Mouse (Mus musculus): ENCODE data around the gene Srek1ip1.

Srek1ip1 gene

DNA sequence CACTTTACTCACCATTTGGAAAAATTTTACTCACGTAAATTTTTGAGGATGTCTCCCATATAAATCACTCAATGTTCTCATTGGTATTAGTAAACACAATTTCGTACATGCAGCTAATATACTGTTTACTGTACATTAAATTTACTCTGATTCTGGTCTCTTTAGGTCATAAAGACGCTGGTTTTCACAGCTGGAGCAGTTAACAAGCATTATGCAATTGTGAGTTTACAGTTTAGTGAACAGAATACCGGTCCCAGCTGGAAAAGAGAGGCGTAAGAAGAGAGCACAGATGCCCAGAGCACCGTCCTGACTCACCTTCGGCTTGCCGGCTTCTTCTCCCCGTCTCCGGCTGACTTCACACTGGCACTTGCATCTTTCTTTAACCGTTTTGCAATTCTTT lies at the start of gene Srek1ip1:
Gene Srek1ip1, plus strand, starts transcription at position 301 of the 400 bp plus-strand sequence.
- DNase-seq: no peak

DNA sequence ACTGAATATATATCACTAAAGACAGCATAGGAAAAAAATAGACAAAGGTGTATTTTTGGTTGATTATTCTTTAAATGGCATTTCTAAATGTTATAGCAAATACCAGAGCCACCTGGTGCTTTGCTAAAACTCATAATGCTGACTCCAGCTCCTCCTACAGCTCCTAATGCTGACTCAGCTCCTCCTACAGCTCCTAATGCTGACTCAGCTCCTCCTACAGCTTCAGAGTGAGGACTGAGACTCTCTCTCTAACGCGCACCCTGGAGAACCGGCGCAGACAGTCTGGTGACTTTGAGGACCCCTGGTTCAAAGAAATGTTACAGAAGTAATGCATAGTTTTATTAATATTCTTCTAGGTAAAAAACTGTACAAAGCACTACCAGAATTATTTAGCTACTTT lies 49.4 kb upstream of the Srek1ip1 start:
- no peak for DNase-seq

DNA sequence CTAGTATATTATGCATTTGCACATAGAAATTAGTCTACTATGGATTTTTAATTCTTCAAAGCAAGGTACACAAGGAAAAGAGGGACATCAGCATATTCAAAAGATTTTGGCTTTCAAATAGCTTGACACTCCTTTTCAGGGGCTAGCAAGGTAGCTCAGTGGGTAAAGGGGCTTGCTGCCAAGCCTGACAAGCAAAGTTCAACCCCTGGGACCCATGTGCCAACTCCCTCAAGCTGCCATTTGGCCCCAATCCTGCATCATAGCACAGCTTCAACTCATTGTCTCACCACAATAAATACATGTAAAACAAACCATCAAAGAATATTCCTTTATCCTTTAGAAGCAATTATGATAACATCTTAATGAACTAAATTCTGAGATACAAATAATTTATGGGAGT lies 45.3 kb upstream of the Srek1ip1 start:
- DNase-seq: no peak

DNA sequence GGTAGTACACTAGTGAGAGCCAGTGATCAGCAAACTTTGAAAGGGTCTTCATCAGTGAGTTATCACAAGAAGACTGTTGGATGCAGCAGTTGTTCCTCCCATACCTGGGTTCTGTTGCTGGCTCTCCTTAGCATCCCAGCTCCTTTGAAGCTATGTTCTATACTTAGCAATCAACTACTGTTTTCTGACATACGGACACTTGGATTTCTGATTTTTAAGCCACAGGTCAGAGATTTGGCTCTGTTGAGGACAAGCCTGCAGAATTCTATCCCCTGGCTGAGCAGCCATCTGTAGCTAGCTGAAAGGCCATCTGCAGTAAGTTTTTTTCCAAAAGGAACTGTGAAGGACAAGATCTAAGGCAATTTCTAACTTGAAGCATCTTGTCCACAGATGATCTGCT lies 32.9 kb upstream of the Srek1ip1 start:
- no peak for DNase-seq

DNA sequence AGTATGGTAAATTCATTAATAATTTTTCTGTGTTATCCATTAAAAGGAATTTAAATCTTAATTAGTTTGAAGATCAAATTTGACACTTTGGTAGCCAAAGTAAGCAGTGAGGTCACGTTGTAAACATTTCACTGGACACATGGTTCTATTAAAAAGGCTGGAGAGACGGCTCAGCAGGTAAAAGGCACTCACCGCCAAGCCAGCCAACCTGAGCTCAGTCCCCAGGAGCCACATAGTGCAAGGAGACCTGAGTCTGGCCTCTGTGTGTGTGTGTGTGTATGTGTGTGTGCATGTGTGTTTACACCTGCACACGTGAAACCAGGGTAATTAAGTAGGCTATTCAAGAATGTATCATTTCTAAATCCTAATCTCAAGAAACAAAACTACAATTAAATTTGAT lies 29.9 kb upstream of the Srek1ip1 start:
- DNase-seq: no peak

DNA sequence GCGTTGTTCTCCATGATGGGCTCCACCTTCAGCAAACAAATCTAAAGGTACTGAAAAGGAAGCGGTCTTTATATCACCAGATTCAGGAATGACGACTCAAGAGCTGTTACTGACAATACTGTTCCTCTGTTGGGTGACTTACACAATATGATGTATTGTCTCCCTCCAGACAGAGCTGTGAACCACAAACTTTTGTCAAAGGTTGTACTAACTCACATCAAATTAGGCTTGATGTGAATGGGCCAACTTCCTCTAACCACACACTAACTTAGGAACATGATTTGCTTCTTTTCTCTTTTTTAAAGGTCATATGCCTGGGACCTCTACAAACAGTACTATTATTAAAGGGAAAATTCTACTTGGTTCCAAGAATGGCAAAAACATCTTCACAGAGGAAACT lies 29.1 kb upstream of the Srek1ip1 start:
- DNase-seq: no peak

DNA sequence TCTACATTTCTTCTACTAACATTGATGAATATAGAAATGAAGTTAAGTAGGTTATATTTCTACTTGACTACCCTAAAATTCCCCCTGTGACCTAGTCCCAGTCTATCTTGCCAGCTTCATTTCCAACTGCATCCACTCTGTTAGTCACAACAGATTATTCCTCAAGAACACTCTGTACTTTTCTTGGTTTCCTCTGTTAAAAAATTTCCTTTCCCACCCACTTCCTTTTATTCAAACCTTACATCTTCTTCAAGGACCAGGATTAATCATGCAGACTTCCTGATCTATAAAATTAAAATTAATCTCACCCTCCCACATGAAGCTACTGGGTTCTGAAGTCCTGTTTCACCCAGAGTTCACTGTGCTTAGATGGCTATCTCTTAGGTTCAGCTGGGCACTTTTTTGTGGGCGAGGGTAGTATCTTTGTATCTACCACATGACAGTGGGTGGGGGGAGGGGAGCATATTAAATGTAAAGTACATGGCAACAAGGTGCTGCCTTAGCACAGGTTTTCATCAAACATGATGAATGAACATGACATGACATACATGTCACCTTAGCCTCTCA lies 13.1 kb upstream of the Srek1ip1 start:
- DNase-seq: no peak

DNA sequence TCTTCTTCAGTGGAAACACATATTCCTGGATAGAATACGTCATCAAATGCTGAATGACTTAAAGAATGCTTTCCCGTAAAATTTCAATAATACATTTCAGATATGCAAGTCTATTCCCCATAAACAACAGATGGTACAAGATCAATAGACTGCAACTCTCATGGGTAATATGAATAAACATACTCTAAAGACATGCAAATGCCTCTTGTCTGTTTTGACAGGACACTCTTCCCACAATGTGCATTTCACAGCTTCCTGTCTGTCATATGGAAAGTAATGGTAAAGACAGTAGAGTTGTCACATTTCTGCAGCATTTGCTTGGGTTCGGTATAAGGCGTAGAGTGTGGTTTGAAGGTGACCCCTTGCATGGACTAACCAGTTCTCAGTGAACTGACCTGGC lies 5.0 kb upstream of the Srek1ip1 start:
- no peak for DNase-seq

DNA sequence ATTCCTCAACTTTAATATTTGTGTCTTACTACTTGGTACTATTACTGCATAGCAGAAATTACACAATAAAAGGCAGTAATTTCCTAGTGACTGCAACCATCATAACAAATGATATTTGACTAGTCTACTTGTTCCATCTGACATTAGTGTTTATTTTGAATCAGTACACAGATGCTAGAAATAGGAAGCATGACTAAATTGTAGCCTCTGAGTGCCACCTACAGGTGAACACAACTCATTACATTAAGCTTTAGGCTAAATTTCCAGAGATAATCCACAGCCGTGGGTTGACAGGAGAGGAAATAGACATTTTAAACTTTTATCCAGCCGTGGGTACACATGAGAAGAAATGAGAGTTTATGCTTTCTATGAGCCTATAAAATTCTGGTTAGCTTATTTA lies 2.6 kb upstream of the Srek1ip1 start:
- DNase-seq: peak; percentile 49

DNA sequence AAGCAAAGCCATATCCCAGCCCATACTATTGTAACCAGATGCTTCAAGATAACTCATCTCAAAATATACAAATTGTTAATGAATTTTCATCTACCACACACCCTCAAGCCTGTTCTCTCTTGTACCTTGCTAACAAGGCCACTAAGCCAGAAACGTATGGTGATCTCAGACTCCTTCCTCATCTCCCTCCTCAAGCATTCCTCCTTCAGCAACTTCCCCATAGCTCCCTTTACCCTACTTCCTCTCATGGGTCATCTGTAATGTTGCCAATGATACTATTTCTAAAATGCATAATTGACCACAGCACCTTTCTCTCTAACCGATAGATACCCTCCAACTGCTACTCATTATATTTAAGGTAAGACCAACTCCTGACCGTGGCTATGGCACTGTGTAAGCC lies 2.1 kb downstream of the Srek1ip1 start:
- DNase-seq: no peak

DNA sequence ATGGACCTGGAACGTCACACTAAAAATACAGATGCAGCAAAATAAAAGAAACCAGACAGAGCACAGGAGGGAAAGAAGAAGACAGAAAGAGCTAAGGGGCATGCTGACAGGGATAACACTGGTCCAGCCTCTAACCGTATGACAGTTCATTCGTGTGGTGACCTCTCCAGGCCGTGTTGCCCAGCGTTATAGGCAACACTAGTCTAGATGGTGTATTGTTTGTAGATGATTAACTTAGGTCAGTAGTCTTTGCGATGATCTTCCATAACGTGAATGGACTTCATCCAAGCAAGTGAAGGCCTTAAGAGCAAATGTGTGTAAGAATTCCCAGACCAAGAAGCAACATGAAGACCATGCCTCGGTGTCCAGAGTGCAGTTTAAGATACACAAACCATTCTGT lies 6.8 kb downstream of the Srek1ip1 start:
- no peak for DNase-seq

DNA sequence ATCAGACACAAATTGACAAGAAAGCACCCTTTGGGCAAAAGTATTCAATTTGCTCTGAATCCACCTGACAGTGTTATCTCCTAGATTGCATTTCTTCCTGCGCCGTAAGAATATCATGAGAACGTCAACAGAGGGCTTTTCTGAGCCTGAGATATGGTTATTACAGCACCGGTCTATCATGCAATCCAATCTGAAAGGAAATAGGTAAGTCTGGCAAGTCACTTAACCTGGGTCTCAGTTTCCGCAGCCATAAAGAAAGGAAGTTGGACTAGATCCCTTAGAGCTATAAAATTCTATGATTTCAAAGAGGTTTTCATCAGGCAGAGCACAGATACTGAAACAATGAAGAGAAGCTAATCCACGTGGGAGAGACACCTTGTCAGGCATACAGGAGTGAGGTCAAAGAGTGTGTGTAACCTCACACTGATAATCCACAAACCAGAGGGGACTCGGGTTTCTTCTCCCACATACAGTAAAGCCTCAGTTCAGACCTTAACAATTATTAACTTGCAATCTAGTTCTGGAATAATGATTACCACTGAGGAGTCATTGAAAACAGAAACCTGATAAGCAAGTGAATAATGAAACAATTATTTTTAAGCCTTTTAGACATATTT lies 7.4 kb downstream of the Srek1ip1 start:
- no peak for DNase-seq

DNA sequence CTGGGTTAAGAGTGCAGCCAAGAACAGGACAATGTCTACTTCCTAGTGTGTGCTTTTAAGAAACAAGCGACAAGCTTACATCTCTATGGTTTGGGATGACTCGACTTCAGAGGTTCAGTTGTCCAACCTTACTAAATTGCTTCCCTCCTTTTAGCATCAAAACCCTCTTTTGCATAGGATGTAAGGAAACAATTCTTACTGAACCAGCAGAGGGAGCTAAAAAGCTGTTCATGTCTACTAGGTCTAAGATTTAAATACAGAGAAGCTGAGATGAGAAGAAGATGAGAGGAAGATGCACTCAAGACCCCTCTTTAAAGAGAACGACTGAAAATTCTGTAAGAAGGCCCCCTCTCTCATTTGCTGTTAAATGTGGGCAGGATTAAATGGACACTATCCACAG lies 13.4 kb downstream of the Srek1ip1 start:
- peak; percentile 23 for DNase-seq

DNA sequence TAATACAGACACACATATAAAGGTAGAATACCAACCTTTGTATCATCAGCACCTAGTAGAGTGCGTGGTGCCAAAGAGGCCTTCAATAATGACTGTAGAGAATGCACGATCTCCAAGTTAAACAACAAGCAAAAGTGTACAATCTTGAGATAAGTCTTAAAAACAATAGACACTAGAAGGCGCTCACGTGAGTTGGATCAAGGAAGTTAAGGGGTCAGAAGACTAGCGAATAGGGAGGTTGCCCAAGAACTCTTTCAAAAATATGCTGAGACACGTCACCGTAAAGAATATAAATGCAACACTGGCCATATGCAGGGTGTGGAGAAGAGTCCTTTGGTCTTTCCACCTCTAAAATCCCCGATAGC lies 24.0 kb downstream of the Srek1ip1 start:
- no peak for DNase-seq

DNA sequence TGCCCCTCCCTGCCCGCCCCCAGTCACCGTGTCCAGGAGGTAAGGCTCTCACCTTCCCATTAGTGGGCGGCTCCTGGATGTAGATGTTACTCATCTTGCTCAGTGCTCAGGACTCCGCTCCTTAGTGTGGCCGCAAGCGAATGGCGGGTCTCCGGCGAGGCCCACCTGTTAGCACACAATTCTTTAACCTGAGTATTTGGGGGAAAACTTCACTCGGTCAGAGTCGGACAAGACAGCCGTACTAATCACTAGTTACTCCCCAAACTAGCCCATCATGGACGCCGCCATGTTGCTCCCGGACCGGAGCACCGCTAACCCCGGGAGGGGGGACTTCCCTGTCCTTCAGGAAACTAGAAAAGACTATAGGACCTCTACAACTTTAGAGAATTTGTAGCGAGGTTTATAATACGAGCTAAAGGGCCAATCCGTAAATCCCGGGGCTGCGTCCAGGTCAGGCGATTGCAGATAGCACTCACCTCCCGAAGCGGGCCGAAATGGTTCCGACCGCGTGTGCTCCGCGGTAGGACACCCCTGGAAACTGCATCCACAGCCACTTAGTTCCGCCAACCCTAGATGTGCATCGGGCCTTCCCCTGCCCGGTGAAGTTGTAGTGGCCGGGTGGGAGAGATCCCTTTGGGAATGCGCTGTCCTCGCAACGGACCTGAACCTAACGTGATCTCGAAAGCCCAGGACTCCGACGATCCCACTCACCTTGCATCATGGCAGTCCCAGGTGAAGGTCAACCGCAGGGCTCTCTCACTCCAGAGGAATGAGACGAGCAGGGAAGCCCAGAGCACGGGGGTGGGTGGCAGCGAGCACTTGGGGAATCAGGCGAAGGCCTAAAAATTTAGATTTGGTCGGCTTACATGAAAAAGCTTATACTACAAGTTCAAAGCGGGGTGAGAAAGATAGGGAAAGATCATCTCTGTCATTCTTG lies 24.6 kb downstream of the Srek1ip1 start, which contains the start of gene Cwc27:
Gene Cwc27, minus strand, starts transcription at position 508 of the 937 bp plus-strand sequence.
- peak; percentile 84 for DNase-seq

DNA sequence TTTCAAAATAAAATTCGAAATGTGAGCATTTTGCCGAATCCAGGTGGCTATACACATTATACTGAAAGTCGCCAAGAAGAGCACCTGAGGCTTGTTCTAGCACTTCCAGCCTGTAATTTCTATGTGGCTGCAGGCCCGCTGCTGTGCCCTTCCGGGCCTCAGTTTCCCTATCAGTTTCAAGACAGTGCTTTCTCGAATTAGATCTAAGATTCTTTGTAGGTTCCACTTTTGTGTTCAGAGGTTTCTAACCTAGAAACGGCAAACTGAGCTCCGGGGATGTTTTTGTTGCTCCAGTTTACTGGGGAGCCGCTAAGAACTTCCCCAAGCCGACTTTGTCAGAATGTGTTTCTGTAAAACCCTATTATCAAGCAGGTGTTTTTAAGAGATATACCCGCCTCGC lies 25.4 kb downstream of the Srek1ip1 start:
- DNase-seq: no peak

DNA sequence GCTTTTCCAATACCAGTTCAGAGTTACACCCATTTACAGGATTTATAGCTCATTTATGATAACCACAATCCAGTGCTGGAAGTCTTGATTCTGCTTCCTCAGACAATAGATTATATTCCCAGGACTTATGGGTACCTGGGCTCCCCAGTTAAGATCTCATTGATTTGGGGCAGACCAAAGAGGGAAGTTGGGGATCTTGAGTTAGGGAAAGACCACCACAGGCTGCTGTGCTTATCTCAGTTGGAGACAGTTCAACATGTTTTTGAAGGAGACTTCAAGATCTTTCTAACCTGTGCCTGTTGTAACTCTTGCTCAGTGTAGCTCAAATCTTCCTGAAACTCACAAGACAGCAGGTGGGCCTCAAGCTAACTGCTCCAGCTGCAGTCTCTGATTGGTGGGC lies 28.9 kb downstream of the Srek1ip1 start:
- no peak for DNase-seq

DNA sequence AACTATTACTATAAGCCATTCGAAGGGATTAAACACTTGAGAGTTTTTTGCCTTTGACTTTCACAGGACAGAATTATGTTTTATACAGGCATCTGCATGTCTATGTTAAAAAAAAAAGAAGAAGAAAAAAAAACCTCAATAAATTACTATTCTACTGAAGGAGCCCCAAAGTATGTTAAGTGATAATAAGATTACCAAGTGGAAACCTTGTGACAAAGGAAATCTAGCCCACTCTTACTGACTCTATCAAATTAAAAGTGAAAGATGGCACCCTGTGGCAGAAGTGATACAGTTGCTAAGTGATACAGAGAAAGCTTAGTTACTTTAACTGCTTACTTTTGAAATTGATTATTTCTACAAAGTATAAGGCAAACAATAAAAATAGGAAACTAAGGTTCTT lies 29.6 kb downstream of the Srek1ip1 start:
- DNase-seq: no peak

DNA sequence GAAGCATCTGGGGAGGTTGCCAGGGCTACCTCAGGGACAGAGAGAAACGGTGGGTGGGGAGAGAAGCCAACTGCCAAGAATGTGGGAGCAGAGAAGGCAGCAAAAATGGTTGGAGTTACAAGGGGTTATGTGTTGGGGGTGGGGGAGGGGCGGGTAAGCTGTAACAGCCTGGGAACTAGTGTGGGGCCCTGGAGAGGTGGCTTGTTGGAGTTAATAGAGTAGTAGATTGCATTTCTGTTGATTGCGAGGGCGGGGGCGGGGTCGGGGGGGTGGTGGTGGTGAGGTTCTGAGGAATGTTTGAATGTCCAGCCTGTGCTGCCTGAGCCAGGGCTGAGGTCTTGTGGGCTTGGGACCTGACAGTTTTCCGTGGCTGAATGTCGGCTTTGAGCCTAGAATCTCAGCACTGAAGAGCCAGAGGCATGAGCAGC lies 30.1 kb downstream of the Srek1ip1 start:
- no peak for DNase-seq

DNA sequence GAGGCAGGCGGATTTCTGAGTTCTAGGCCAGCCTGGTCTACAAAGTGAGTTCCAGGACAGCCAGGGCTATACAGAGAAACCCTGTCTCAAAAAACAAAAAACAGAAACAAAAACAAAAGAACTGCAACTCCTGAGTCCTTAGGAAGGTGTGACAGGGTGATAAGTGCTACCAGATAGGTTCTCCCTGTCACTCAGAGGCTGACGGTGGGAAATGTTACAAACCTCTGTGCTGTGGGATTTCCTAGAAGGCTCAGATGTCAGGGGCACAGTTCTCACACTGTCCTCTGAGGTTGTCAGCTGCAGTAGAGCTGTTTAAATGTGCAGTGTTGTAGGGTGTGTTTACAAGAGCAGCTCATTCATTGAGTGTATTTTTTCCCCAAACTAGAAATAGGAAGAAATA lies 33.2 kb downstream of the Srek1ip1 start:
- no peak for DNase-seq

DNA sequence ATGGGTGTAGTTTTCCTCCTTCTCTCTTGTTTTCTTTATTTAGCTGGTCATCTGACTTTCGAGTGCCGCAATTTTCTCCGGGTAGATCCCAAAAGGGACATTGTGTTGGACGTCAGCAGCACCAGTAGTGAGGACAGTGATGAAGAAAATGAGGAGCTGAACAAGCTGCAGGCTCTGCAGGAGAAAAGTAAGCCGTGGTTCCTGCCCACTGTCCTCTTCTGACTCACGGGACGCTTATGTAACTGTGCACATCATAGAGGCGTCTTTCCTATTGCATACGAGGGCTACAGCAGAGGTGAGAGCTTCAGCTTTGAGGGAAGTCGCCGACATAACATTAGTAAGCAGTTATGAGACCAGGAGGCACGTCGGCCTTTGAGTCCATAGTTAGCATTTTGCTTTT lies 40.5 kb downstream of the Srek1ip1 start:
- no peak for DNase-seq

DNA sequence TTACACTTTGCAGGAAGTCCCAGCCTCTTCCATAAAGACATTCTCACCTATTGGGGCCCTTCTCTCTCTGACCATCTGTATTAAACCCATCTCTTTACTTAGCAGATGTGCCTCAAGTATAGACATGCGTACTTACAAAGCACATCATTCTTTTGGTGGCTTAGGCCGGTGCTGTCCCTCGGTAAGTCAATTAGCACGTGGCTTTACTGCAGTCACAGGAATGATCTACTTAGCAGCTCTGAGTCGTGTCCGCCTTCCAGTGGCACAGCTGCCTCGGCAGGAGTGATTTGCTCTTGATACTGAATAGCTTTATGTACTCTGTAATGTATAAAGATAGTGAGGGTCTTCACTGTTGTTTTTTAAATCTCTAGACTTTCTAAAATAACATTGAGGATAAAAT lies 45.3 kb downstream of the Srek1ip1 start:
- no peak for DNase-seq

DNA sequence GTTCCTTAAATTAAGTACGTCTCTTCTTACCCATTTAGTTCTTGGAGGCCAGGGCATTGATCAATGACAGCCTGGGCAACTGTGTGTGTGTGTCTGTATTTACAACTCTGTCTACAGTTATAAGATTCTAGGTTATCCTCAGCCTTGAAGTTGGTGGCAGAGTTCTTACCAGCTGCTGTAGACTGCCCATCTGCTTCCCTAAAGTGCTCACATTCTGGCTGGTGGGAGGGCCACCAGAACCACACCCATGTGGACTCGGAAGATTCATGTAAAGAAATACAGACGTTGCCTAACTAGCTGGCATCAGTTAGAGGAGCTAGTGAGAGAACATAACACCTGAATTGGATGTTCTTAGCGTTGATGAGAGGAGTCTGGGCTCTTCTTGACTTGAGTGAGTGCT lies 49.7 kb downstream of the Srek1ip1 start:
- DNase-seq: no peak

All from lung, postnatal 10 days (tissue).